Mouse (Mus musculus) lung, postnatal 0 days (tissue): ENCODE measurements around the gene Sestd1.
A peak's percentile ranks its signal among the peaks of the same experiment; 100 is the strongest.

Experiments
- CTCF ChIP-seq: IDR thresholded peaks from 2 replicates; pipeline ENCODE4 v1.5.1; 2016; ENCODE audit warnings: antibody characterized with exemption, mild to moderate bottlenecking
- EP300 ChIP-seq: IDR thresholded peaks from 2 replicates; pipeline ENCODE4 v1.6.1; 2016; ENCODE audit warnings: antibody characterized with exemption, mild to moderate bottlenecking, control low read depth

DNA sequence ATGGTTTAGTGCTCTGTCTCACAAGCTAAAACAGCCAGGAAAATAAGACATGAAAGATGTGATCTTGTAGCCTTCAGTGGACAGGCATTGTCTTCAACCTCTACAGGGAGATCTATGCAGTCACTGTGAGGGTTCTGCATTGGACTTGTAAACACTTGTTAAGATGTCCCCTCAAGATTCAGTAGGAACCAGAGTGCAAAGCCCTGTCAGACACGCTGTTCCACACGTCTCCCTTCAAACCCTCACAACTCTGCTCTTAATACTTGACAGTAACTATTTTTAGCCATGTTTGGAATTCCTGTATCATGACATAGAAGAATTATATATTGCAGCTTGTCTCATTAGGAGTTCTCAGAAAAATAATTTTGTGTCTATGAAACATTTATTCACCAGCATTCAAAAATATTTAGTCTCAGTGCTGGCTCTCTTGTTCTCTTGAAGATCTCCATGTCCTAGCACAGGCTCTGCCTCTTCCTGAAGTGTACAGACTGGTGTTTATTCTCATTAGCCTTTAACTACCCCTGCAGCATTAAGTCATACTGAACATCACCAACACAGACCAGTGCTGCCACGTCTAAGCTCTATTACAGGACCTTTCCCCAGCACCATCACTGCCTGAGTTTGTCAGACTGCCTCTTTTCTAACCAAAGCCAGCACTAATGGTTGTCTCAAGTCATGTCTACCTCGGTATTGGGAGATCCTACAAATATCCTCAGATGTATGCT lies 98.0 kb downstream of the Sestd1 start:
- TF ChIP-seq CTCF (no peak), EP300 (peak; percentile 36)
